Mouse (Mus musculus) small intestine, adult 2 months (tissue): Measurements from ENCODE around the gene Zbtb33.

Experiments
- CTCF ChIP-seq: fragments of 200-500 bp; IDR thresholded peaks from 2 replicates; pipeline ENCODE4 v1.5.1; 2012; ENCODE audit warnings: low read depth, mild to moderate bottlenecking, control low read depth, inconsistent platforms, low read length, moderate library complexity, mixed read lengths; ENCODE audit not compliant: insufficient replicate concordance, insufficient read length; ENCODE audit errors: extremely low read depth
- POLR2A ChIP-seq: fragments of 200-500 bp; IDR thresholded peaks from 2 replicates; pipeline ENCODE4 v1.6.1; 2012; ENCODE audit warnings: low read depth, mild to moderate bottlenecking, control low read depth, inconsistent platforms, low read length, moderate library complexity

DNA sequence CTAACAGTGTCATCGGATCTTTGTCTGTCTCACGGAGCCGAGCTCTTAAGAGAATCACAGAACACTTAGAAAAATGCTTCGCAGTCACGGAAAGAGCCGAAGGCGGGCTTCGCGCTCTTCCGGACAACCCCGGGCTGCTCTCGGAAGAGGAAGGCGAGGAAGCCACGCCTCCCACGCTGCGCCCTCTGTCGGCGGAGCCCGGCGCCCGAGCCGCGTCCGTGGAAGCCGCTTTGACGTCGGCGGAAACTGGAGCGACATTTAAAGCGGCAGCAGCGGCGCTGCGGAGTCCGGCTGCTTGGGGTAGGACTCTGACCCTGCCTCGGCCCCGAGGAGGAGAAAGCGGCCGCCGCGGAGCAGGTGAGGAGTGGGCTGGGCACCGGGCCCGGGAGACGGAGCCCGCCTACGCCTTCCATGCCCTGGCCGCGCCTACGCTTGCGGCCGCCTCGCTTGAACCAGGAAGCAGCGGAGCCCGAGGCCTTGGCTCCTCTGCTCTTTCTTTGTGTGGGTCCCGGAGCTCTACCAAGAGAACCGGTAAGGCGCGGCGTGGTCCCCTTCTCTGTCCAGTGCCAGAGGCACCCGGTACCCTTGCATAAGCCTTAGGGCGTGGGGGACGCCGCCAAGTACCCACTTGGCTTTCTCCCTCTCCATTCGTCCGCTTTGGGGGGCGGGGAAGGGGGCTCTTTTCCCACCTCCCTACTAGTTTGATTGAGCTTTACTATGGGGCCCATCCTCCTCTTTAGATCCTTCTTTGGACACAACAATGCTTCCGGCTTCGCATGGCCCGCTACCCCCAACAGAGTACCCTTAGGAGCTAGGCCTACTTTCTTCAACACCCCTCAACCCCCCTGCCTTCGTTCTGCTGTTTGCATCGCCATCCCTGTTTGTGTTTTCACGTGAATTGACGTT lies at the start of gene Zbtb33:
- TF ChIP-seq POLR2A (0 out of 2 replicates have a peak, but pooled peaks have one; percentile 43), CTCF (peak; percentile 68; the same call in 1 of the 2 replicates)
